Mouse (Mus musculus): ENCODE results near the gene Slc3a2. TPM values are rescaled to one million over a fixed set of nuclear protein-coding genes. Genes with fewer than 3 reads are reported as not detected.
A peak's percentile ranks its signal among the peaks of the same experiment; 100 is the strongest.

Slc3a2 gene
- total RNA-seq, 2 experiments from 2014 or later: 373 to 425 TPM

DNA sequence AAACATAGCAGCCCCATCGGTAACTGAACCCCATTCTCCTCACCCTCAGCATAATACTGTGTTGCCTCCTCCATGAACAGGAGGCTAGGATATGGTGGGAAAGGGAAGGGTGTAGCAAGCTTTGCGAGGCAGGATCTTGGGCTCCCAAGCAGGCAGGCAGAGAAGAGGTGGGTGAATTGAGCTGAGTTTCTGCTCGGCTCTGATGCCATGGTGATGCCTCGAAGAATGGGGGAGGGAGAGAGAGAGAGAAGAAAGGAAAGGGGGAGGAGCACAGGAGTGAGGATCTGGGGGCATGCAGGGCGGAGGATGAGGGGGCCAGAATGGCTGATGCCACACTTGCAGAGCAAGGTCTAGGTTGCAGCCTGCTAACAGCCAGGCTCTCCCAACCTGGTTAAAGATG, 57.4 kb downstream of the Slc3a2 start:
- DNase-seq (ENCODE audit: low spot score in 2 of 2): no peak

DNA sequence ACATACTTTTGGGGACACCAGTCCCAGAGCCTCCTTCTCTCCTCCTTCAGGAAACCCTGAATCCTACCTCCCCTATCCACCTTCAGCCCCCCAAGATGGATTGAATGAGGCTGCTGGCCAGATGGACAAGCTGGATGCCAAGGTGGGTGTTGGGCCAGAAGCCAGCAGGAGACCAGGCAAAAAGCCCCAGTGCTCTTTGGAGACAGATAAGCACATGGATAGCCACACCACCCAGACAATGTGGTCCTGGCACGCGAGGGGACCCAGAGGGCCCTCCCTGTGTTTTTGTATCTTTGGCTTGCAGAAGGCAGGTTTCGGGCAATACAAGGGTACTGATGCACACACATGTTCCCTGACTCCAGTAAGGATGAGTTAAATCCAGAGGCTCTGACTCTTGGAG, 58.3 kb downstream of the Slc3a2 start:
- no peak for DNase-seq (ENCODE audit: low spot score in 2 of 2)

- no peak for DNase-seq (ENCODE audit: low spot score in 2 of 2)
Measured at GRCm38 (mm10) chr19:8663911-8664421, 59.2 kb downstream of the Slc3a2 start.

DNA sequence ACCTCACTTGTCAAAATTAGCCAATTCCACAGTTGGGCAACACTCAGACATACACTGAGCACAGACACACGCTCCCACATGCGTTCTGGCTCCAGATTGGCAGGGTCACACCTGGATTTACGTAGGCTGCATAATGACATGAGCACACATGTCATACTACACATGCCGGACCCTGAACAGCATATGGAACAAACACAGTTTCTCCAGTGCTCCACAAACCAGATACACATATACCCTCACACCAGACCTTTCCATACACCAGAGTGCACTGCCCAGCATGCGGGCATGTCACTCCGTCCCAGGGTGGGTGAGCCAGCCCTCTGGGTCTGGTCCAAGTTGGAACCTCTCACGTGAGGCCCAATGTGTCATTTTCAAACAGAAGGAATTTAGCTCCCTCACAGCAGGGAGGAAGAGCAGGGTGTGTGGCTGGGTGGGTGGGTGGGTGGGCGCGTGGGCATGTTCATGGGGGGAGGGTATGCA, 59.8 kb downstream of the Slc3a2 start, which contains the start of gene Chrm1:
Gene Chrm1, plus strand, starts transcription at position 430 of the 480 bp plus-strand sequence.
- DNase-seq (ENCODE audit: low spot score in 2 of 2): no peak

DNA sequence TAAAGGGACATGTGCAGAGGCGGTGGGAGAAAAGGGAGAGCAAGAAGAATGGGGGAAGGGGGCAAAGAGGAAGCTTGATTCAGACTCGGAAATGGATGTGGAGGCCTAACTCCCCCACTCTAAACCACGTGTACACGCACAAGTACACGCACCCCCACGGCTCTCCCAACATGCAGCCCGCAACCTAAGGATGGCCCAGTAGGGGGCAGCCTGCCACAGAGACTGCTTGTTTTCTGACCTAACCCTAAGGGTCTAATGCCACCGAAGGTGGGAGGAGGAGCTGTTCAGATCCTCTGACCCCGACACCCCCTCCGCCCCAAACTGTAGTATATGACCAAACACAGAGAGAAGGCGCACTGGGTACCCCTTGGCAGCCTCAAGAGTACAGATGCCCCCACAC, 60.8 kb downstream of the Slc3a2 start:
- peak; percentile 34 to 43 for DNase-seq (ENCODE audit: low spot score in 2 of 2)

- DNase-seq (ENCODE audit: low spot score in 2 of 2): peak in 1 of 2 experiments; percentile 33
Measured at GRCm38 (mm10) chr19:8661821-8662307, 61.3 kb downstream of the Slc3a2 start.

Small RNAs within 50 kb of the gene (microRNA-seq; reads per million reads assigned to microRNA genes)
- gene Mir6992 (ENCODE audit: borderline number of aligned reads in 2 of 2): 0 reads per million in 2 experiments

Other genes starting within 250 kb of the Slc3a2 start
- gene Slc22a8, start 132.1 kb downstream of the Slc3a2 start, total RNA-seq (2021): under 1 TPM; 0.16 to 0.33 TPM
- gene Slc22a6, start 105.3 kb downstream of the Slc3a2 start, total RNA-seq (2021): under 1 TPM in 1 of 2 experiments, not detected in 1; 0.17 TPM
- gene Chrm1, start 59.6 kb downstream of the Slc3a2 start, total RNA-seq (2021): 1 to 10 TPM in 1 of 2 experiments, under 1 TPM in 1; 0.60 to 1.5 TPM
- 10 to 100 TPM; 62.4 to 66.2 TPM for gene Wdr74, start 12.5 kb upstream of the Slc3a2 start, total RNA-seq (2021)
- 1 to 10 TPM; 2.0 to 2.3 TPM for gene 1700092M07Rik, start 17.3 kb upstream of the Slc3a2 start, total RNA-seq (2021)
- gene Stx5a, start 18.0 kb upstream of the Slc3a2 start, total RNA-seq (2021): 100 to 1,000 TPM in 1 of 2 experiments, 10 to 100 TPM in 1; 78.2 to 103 TPM
- 100 to 1,000 TPM; 127 to 144 TPM for gene Nxf1, start 33.7 kb upstream of the Slc3a2 start, total RNA-seq (2021)
- gene Tmem223, start 47.6 kb upstream of the Slc3a2 start, total RNA-seq (2021): 100 to 1,000 TPM; 114 to 116 TPM
- gene Tmem179b, start 51.1 kb upstream of the Slc3a2 start, total RNA-seq (2021): 10 to 100 TPM; 41.4 to 51.7 TPM
- 10 to 100 TPM; 11.3 to 12.2 TPM for gene Taf6l, start 63.0 kb upstream of the Slc3a2 start, total RNA-seq (2021)
- 10 to 100 TPM; 81.3 to 97.9 TPM for gene Polr2g, start 75.2 kb upstream of the Slc3a2 start, total RNA-seq (2021)
- gene Zbtb3, start 79.2 kb upstream of the Slc3a2 start, total RNA-seq (2021): 1 to 10 TPM; 2.8 to 3.1 TPM
- 10 to 100 TPM; 35.3 to 39.4 TPM for gene Ttc9c, start 96.0 kb upstream of the Slc3a2 start, total RNA-seq (2021)
- gene Hnrnpul2, start 96.6 kb upstream of the Slc3a2 start, total RNA-seq (2021): 10 to 100 TPM; 62.6 to 72.1 TPM
- not detected for gene AC129217.1, start 106.4 kb upstream of the Slc3a2 start, total RNA-seq (2021)
- gene Bscl2, start 114.1 kb upstream of the Slc3a2 start, total RNA-seq (2021): 100 to 1,000 TPM; 144 to 158 TPM
- gene Gng3, start 115.8 kb upstream of the Slc3a2 start, total RNA-seq (2021): 1 to 10 TPM; 5.9 to 6.9 TPM
- 1 to 10 TPM; 2.3 to 6.6 TPM for gene Lrrn4cl, start 127.4 kb upstream of the Slc3a2 start, total RNA-seq (2021)
- gene Ubxn1, start 148.1 kb upstream of the Slc3a2 start, total RNA-seq (2021): 100 to 1,000 TPM; 178 to 202 TPM
- 10 to 100 TPM; 55.2 to 65.6 TPM for gene Uqcc3, start 157.6 kb upstream of the Slc3a2 start, total RNA-seq (2021)
- gene Lbhd1, start 160.4 kb upstream of the Slc3a2 start, total RNA-seq (2021): 1 to 10 TPM; 6.4 to 7.1 TPM
- not detected for gene Gm49403, start 160.6 kb upstream of the Slc3a2 start, total RNA-seq (2021)
- gene 1810009A15Rik, start 165.5 kb upstream of the Slc3a2 start, total RNA-seq (2021): 10 to 100 TPM; 44.6 to 47.1 TPM
- gene Gm49416, start 165.6 kb upstream of the Slc3a2 start, total RNA-seq (2021): 1 to 10 TPM; 3.2 to 9.1 TPM
- 10 to 100 TPM; 23.3 to 23.9 TPM for gene Ints5, start 169.6 kb upstream of the Slc3a2 start, total RNA-seq (2021)
- gene Ganab, start 174.7 kb upstream of the Slc3a2 start, total RNA-seq (2021): 100 to 1,000 TPM; 163 to 212 TPM
- 10 to 100 TPM; 60.5 to 65.7 TPM for gene B3gat3, start 197.0 kb upstream of the Slc3a2 start, total RNA-seq (2021)
- gene Rom1, start 206.0 kb upstream of the Slc3a2 start, total RNA-seq (2021): 10 to 100 TPM; 29.8 to 49.2 TPM
- gene Eml3, start 206.2 kb upstream of the Slc3a2 start, total RNA-seq (2021): 10 to 100 TPM; 41.5 to 59.5 TPM
- 10 to 100 TPM; 81.1 to 89.8 TPM for gene Mta2, start 218.5 kb upstream of the Slc3a2 start, total RNA-seq (2021)
- gene Tut1, start 230.5 kb upstream of the Slc3a2 start, total RNA-seq (2021): 10 to 100 TPM; 23.1 to 26.1 TPM
- 100 to 1,000 TPM; 334 to 342 TPM for gene Eef1g, start 243.7 kb upstream of the Slc3a2 start, total RNA-seq (2021)